In genomic region chr16:9078405-9078942, GRCm38 (mm10) we compare ENCODE assay signal across 24 mouse cellular contexts.
DNase-seq lines count a peak whose midpoint lies in the region; ATAC-seq and TF ChIP-seq lines count a peak whose summit lies in the region.
"Had no signal": no experiment of that assay in that cellular context is flagged by ENCODE, and none has a peak within 500 bp of the region (broad histone marks: within the 10 kb centered on the region; RNA-seq: fewer than 3 reads in every experiment).

No protein-coding gene starts in this region.

- WGBS in midbrain, embryonic 11.5 days = 21% methylated on average over 4 of the region's 4 CpGs
- 9% methylated on average over 4 of the region's 4 CpGs for WGBS in midbrain, postnatal 0 days
- 12% methylated on average over 4 of the region's 4 CpGs for WGBS in midbrain, embryonic 13.5 days

- H3K9ac ChIP-seq in midbrain, embryonic 11.5 days (ENCODE audit: low read length) = no peak overlapping the region
- no peak overlapping the region for H3K9ac ChIP-seq in midbrain, postnatal 0 days (replicated peaks; ENCODE audit: low read length, poor library complexity, severe bottlenecking)
- no peak overlapping the region for H3K9ac ChIP-seq in midbrain, embryonic 13.5 days (replicated peaks)
- H3K9ac ChIP-seq: forebrain, embryonic 13.5 days; heart, embryonic 13.5 days; hindbrain, embryonic 13.5 days had no signal

- peak; percentile 79 for ATAC-seq in midbrain, embryonic 11.5 days (ENCODE audit: low FRiP score)
- no peak for ATAC-seq in midbrain, postnatal 0 days (ENCODE audit: low FRiP score)
- peak; percentile 75 for ATAC-seq in midbrain, embryonic 13.5 days
- ATAC-seq: CD4-positive, CD25-positive, alpha-beta regulatory T cell, adult 4 months; forebrain, embryonic 13.5 days; hindbrain, postnatal 0 days; inflammation-experienced regulatory T-cells, adult 6 months; intestine, embryonic 16.5 days had no signal

- H3K4me1 ChIP-seq in midbrain, embryonic 11.5 days (ENCODE audit: control insufficient read depth, insufficient read depth, low read length) = peaks cover 6% of the 10 kb centered on the region
- no peaks in the 10 kb centered on the region for H3K4me1 ChIP-seq in midbrain, postnatal 0 days (ENCODE audit: insufficient read depth, low read length)
- peaks cover 20% of the 10 kb centered on the region for H3K4me1 ChIP-seq in midbrain, embryonic 13.5 days (replicated peaks)
- H3K4me1 ChIP-seq: heart, embryonic 10.5 days; heart, embryonic 13.5 days; hindbrain, embryonic 13.5 days had no signal

- no peaks in the 10 kb centered on the region for H3K9me3 ChIP-seq in midbrain, embryonic 11.5 days (ENCODE audit: control insufficient read depth, low read length)
- no peaks in the 10 kb centered on the region for H3K9me3 ChIP-seq in midbrain, postnatal 0 days (ENCODE audit: low read length)
- H3K9me3 ChIP-seq in midbrain, embryonic 13.5 days = no peaks in the 10 kb centered on the region
- H3K9me3 ChIP-seq: forebrain, embryonic 13.5 days; heart, embryonic 10.5 days; heart, embryonic 13.5 days; hindbrain, embryonic 13.5 days had no signal

- H3K27ac ChIP-seq in midbrain, embryonic 11.5 days (ENCODE audit: low read depth, low read length) = no peak overlapping the region
- no peak overlapping the region for H3K27ac ChIP-seq in midbrain, postnatal 0 days (ENCODE audit: low read depth, low read length)
- H3K27ac ChIP-seq in midbrain, embryonic 13.5 days = no peak overlapping the region
- H3K27ac ChIP-seq: forebrain, embryonic 13.5 days; heart, adult 2 months; heart, embryonic 10.5 days; heart, embryonic 13.5 days; hindbrain, embryonic 13.5 days; hindbrain, postnatal 0 days had no signal

- H3K4me3 ChIP-seq in midbrain, embryonic 11.5 days (ENCODE audit: low read depth, low read length) = no peak overlapping the region
- H3K4me3 ChIP-seq in midbrain, postnatal 0 days (ENCODE audit: low read depth, low read length) = no peak overlapping the region
- H3K4me3 ChIP-seq in midbrain, embryonic 13.5 days (replicated peaks) = no peak overlapping the region
- H3K4me3 ChIP-seq: forebrain, embryonic 13.5 days; heart, adult 2 months; heart, embryonic 10.5 days; heart, embryonic 13.5 days; hindbrain, embryonic 13.5 days had no signal

- intact Hi-C loops in heart, postnatal 25 days (cut with DNase I) = no loop called here
- intact Hi-C loops in left cerebral cortex, postnatal 14 days (cut with DNase I) = no loop called here

- no peaks in the 10 kb centered on the region for H3K36me3 ChIP-seq in midbrain, embryonic 11.5 days (ENCODE audit: control insufficient read depth, insufficient read depth, low read length)
- no peaks in the 10 kb centered on the region for H3K36me3 ChIP-seq in midbrain, postnatal 0 days (ENCODE audit: insufficient read depth, low read length)
- no peaks in the 10 kb centered on the region for H3K36me3 ChIP-seq in midbrain, embryonic 13.5 days
- H3K36me3 ChIP-seq: heart, embryonic 10.5 days; heart, embryonic 13.5 days; hindbrain, embryonic 13.5 days had no signal

- DNase-seq in heart, adult 11 months = peak; percentile 30
- no peak for DNase-seq in heart, postnatal 25 days (ENCODE audit: low spot score)
- DNase-seq in midbrain, embryonic 11.5 days (ENCODE audit: low spot score, missing footprints) = no peak
- DNase-seq in midbrain, postnatal 0 days (ENCODE audit: low spot score) = no peak
- DNase-seq in left cerebral cortex, postnatal 14 days (ENCODE audit: low spot score in 2 of 2) = no peak
- no peak for DNase-seq in urinary bladder, postnatal 25 days (ENCODE audit: low spot score)
- DNase-seq: adrenal gland, adult 2 months; adrenal gland, postnatal 14 days; cerebellum, adult 11-12 months; cerebellum, adult 8-10 months; cerebellum, postnatal 10 days; cerebellum, postnatal 36 days; gastrocnemius, postnatal 25 days; heart, adult 2 months; heart, postnatal 14 days had no signal

- peaks cover 2% of the 10 kb centered on the region; the same call in 1 of the 2 replicates for H3K27me3 ChIP-seq in midbrain, embryonic 11.5 days (ENCODE audit: control insufficient read depth, insufficient read depth, low read length)
- no peaks in the 10 kb centered on the region for H3K27me3 ChIP-seq in midbrain, postnatal 0 days (ENCODE audit: insufficient read depth, low read length)
- H3K27me3 ChIP-seq in midbrain, embryonic 13.5 days = no peaks in the 10 kb centered on the region
- H3K27me3 ChIP-seq: forebrain, embryonic 13.5 days; heart, embryonic 13.5 days; hindbrain, embryonic 13.5 days had no signal

- no peak overlapping the region for H3K4me2 ChIP-seq in midbrain, embryonic 11.5 days
- H3K4me2 ChIP-seq in midbrain, postnatal 0 days (ENCODE audit: low read depth, low read length, poor library complexity, severe bottlenecking) = no peak overlapping the region
- no peak overlapping the region for H3K4me2 ChIP-seq in midbrain, embryonic 13.5 days (replicated peaks)
- H3K4me2 ChIP-seq: forebrain, embryonic 13.5 days; heart, embryonic 13.5 days; hindbrain, embryonic 13.5 days had no signal

- TF ChIP-seq CTCF in midbrain, postnatal 0 days (IDR thresholded peaks at IDR 0.05) = no peak
